Mouse (Mus musculus) forebrain, embryonic 13.5 days (tissue): Measurements from ENCODE around the gene Rhox1. TPM values are rescaled to one million over a fixed set of nuclear protein-coding genes. Genes with fewer than 3 reads are reported as not detected.
"Not testable (repeated sequence)": the region's sequence is repeated elsewhere in the genome, so short reads cannot be mapped to it uniquely, and the experiment has no call there.

Experiments
- ATAC-seq: fragments of 200-750 bp; cut with Nextera tagmentation; 2 replicates; pipeline ENCODE4 v1.8.0; 2017
- H3K27ac ChIP-seq: fragments of 300-500 bp; sonication (generic); 2 replicates; pipeline ENCODE4 v1.5.1; 2015; ENCODE audit warnings: inconsistent platforms, mild to moderate bottlenecking, moderate library complexity
- H3K27me3 ChIP-seq: fragments of 300-500 bp; sonication (generic); 2 replicates; pipeline ENCODE4 v1.6.1; 2015; ENCODE audit warnings: mild to moderate bottlenecking, inconsistent platforms
- H3K36me3 ChIP-seq: fragments of 300-500 bp; sonication (generic); 2 replicates; pipeline ENCODE4 v1.6.1; 2015; ENCODE audit warnings: mild to moderate bottlenecking, inconsistent platforms; ENCODE audit not compliant: poor library complexity, severe bottlenecking
- H3K4me1 ChIP-seq: fragments of 300-500 bp; sonication (generic); 2 replicates; pipeline ENCODE4 v1.6.1; 2015; ENCODE audit warnings: inconsistent platforms
- H3K4me2 ChIP-seq: fragments of 300-500 bp; sonication (generic); 2 replicates; pipeline ENCODE4 v1.6.1; 2015; ENCODE audit warnings: inconsistent platforms, mild to moderate bottlenecking, moderate library complexity
- H3K4me3 ChIP-seq: fragments of 300-500 bp; sonication (generic); 2 replicates; pipeline ENCODE4 v1.5.1; 2015; ENCODE audit warnings: mild to moderate bottlenecking, inconsistent platforms
- H3K9ac ChIP-seq: fragments of 300-500 bp; sonication (generic); 2 replicates; pipeline ENCODE4 v1.6.1; 2015; ENCODE audit warnings: mild to moderate bottlenecking, inconsistent platforms
- H3K9me3 ChIP-seq: fragments of 300-500 bp; sonication (generic); replicated peaks from 2 replicates; pipeline ENCODE4 v1.6.1; 2016; ENCODE audit warnings: inconsistent platforms
- WGBS: fragments of 180-500 bp; shearing (Covaris S2); methylation state at CpG from one replicate; pipeline ENCODE4 v1.1.7; 2015; 5-methylcytosine and 5-hydroxymethylcytosine counted together
- polyA plus RNA-seq: library from polyadenylated mRNA; unstranded; fragments of >200 nt; fragmentation: Nextera tagmentation; extraction: Ambion mirVana; gene quantifications from 2 replicates; pipeline ENCODE4 v1.2.1, GENCODE M21; 2015

Rhox1 gene
- polyA plus RNA-seq = not detected in 2 replicates

DNA sequence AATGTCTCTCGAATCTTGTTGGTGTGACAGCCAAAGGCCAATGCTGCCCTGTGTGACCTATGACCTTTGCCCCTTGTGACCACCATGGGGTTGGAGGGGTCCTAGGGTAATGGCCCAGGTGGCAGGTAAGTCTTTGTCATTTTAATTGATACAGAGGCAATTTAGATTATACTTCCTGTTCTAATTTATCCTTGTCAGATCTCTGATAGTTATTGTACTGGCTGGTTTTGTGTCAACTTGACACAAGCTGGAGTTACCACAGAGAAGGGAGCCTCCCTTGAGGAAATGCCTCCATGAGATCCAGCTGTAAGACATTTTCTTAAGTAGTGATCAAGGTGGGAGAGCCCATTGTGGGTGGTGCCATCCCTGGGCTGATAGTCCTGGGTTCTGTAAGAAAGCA lies at the start of gene Rhox1:
Gene Rhox1, minus strand, starts transcription at position 101 of the 400 bp plus-strand sequence.
- not testable (repeated sequence) for H3K27ac ChIP-seq, H3K9me3 ChIP-seq, H3K27me3 ChIP-seq, H3K9ac ChIP-seq, H3K36me3 ChIP-seq, H3K4me1 ChIP-seq, ATAC-seq, H3K4me3 ChIP-seq, H3K4me2 ChIP-seq
- WGBS = 80% methylated on average over 1 of the region's 1 CpGs

DNA sequence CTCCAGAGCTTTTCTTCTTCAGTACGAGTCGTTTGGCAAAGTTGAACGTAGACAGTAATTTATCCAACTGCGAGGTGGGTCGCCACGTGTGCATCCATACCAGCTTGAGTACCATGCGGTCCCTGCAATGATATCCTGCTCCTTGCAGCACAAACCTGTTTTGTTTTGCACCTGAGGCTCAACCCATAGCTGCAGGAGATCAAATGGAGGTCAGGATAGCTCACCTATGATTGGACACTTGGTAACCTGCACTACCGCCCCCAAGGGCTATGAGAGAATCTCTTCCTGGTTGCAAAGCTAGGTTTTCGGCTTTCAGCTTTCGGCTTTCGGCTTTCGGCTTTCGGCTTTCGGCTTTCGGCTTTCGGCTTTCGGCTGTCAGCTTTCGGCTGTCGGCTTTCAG lies 43.0 kb upstream of the Rhox1 start, which contains the start of gene Rhox4a:
Gene Rhox4a, plus strand, starts transcription at position 301 of the 400 bp plus-strand sequence.
- H3K9me3 ChIP-seq, H3K9ac ChIP-seq, H3K36me3 ChIP-seq, H3K27ac ChIP-seq, H3K4me2 ChIP-seq, ATAC-seq, H3K4me3 ChIP-seq, H3K4me1 ChIP-seq, H3K27me3 ChIP-seq: not testable (repeated sequence)
- 96% methylated on average over 11 of the region's 19 CpGs for WGBS

DNA sequence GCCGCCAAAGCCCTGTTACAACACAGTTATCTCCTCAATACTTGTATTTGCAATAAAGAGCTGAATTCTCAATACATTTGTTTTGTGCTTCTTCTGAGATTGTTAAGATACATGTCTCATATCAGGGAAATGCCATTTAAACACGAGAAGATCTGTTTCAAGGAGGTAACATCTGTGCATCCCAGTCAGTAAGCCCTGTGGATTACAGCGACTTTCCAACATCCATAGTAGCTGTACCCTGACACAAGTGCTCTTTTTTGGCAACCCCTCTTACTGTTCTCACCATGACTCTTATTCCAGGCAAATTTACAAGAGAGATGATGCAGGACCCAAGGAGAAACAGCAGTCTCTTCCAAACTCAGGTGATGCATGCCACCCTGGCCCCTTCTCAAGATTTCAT lies 27.6 kb upstream of the Rhox1 start, which contains the start of gene Rhox3a:
Gene Rhox3a, plus strand, starts transcription at position 301 of the 400 bp plus-strand sequence.
- H3K4me2 ChIP-seq, H3K9ac ChIP-seq, ATAC-seq, H3K36me3 ChIP-seq, H3K4me1 ChIP-seq, H3K4me3 ChIP-seq, H3K27ac ChIP-seq, H3K27me3 ChIP-seq, H3K9me3 ChIP-seq: not testable (repeated sequence)
- WGBS = 90% methylated on average over 1 of the region's 3 CpGs

DNA sequence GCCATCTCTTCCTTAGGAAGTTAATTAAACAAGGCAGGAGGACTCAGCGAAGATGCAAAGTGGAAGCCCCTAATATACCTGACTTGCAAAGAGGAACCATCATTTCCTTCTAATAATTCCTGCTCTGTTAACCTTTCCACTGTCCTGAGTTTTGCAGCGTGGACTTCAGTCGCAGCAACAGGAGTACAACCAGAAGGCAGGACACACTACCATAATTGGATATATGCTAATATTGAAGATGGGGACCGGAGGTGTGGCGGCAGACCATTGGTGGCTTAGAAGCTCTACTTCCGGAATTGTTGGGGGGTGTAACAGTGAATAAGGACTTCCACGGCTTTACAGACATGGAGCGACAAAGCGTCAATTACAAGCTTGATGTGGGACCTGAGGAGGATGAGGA lies 22.6 kb upstream of the Rhox1 start, which contains the start of gene Rhox2a:
Gene Rhox2a, plus strand, starts transcription at position 301 of the 400 bp plus-strand sequence.
- not testable (repeated sequence) for H3K4me1 ChIP-seq, H3K27ac ChIP-seq, H3K36me3 ChIP-seq, H3K9ac ChIP-seq, H3K27me3 ChIP-seq, H3K4me2 ChIP-seq, ATAC-seq, H3K4me3 ChIP-seq, H3K9me3 ChIP-seq
- 100% methylated on average over 2 of the region's 9 CpGs for WGBS

GRCm38 (mm10) chrX:37210941-37211340 lies 11.1 kb downstream of the Rhox1 start, which contains the start of gene Gm9:
Gene Gm9 (minus strand): TSS chrX:37211041.
- no peak for ATAC-seq
- Histone ChIP-seq H3K9ac (no peak within 1 kb of the TSS), H3K36me3 (no peaks in the 10 kb centered on the region), H3K27ac (no peak within 1 kb of the TSS), H3K27me3 (no peaks in the 10 kb centered on the region), H3K9me3 (no peaks in the 10 kb centered on the region), H3K4me3 (no peak within 1 kb of the TSS), H3K4me2 (no peak within 1 kb of the TSS), H3K4me1 (no peaks in the 10 kb centered on the region)
- 90% methylated on average over 10 of the region's 10 CpGs for WGBS

GRCm38 (mm10) chrX:37198676-37199075 lies 23.4 kb downstream of the Rhox1 start:
- H3K4me2 ChIP-seq = no peak overlapping the region
- no peak overlapping the region for H3K27ac ChIP-seq
- H3K27me3 ChIP-seq = no peaks in the 10 kb centered on the region
- H3K4me1 ChIP-seq = no peaks in the 10 kb centered on the region
- ATAC-seq = no peak
- no peak overlapping the region for H3K4me3 ChIP-seq
- H3K36me3 ChIP-seq = no peaks in the 10 kb centered on the region
- 74% methylated on average over 8 of the region's 8 CpGs for WGBS
- no peak overlapping the region for H3K9ac ChIP-seq
- H3K9me3 ChIP-seq = no peaks in the 10 kb centered on the region

DNA sequence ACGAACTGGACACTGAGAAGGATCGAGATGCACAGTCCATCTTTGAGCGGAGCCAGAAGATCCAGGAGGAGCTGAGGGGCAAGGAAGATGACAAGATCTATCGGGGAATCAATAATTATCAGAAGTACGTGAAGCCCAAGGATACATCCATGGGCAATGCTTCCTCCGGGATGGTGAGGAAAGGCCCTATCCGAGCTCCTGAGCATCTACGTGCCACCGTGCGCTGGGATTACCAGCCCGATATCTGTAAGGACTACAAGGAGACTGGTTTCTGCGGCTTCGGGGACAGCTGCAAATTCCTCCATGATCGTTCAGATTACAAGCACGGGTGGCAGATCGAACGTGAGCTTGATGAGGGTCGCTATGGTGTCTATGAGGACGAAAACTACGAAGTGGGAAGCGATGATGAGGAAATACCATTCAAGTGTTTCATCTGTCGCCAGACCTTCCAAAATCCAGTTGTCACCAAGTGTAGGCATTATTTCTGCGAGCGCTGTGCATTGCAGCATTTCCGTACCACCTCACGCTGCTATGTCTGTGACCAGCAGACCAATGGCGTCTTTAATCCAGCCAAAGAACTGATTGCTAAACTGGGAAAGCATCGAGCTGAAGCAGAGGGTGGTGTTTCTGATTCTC lies 30.2 kb downstream of the Rhox1 start:
- Histone ChIP-seq H3K4me2 (peak overlapping the region; percentile 63), H3K36me3 (0 out of 2 replicates have a peak, but pooled peaks cover 3% of the 10 kb centered on the region), H3K27ac (peak overlapping the region; percentile 48; the same call in 1 of the 2 replicates), H3K27me3 (no peaks in the 10 kb centered on the region), H3K9ac (peak overlapping the region; percentile 65), H3K4me1 (peaks cover 3% of the 10 kb centered on the region; the same call in 1 of the 2 replicates), H3K4me3 (peak overlapping the region; percentile 53), H3K9me3 (no peaks in the 10 kb centered on the region)
- WGBS = 20% methylated on average over 28 of the region's 28 CpGs
- peak; percentile 46 for ATAC-seq

DNA sequence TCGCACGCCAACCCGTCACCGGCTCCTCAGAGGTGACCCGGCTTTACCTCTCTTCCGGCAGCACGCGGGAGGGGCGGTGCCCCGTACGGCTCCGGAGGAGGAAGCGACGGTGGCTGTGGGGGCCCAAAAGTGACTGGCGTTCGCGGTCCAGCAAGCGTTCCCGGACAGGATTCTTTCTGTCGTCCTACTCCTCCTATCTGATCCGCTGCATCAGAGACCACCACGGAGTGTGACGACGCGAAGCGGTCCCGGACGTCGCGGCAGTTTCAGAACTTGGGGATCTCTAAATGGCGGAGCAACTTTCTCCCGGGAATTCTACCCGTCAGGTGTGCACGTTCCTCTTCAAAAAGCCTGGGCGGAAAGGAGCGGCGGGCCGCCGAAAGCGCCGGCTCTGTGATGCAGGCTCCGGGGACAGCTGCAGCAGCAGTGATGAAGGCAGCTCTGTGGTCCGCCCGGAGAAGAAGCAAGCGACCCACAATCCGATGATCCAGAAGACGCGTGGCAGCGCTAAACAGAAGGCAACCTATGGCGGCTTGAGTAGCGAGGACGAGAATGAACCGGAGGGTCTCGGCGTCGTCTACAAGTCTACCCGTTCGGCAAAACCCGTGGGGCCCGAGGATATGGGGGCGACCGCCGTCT lies 30.8 kb downstream of the Rhox1 start, which contains the start of the genes Ndufa1 and Rnf113a1:
Gene Ndufa1, minus strand, starts transcription at position 59 of the 639 bp plus-strand sequence.
Gene Rnf113a1, plus strand, starts transcription at position 141 of the 639 bp plus-strand sequence.
- Histone ChIP-seq H3K9ac (peak within 1 kb of the TSS; percentile 65), H3K27me3 (no peaks in the 10 kb centered on the region), H3K27ac (peak within 1 kb of the TSS; percentile 48; the same call in 1 of the 2 replicates), H3K4me2 (peak within 1 kb of the TSS; percentile 63), H3K4me3 (peak within 1 kb of the TSS; percentile 53), H3K4me1 (peaks cover 3% of the 10 kb centered on the region; the same call in 1 of the 2 replicates), H3K9me3 (no peaks in the 10 kb centered on the region), H3K36me3 (0 out of 2 replicates have a peak, but pooled peaks cover 3% of the 10 kb centered on the region)
- 20% methylated on average over 61 of the region's 63 CpGs for WGBS
- peak; percentile 93 for ATAC-seq

GRCm38 (mm10) chrX:37190755-37191104 lies 31.3 kb downstream of the Rhox1 start:
- peak overlapping the region; percentile 65 for H3K9ac ChIP-seq
- H3K36me3 ChIP-seq = 0 out of 2 replicates have a peak, but pooled peaks cover 3% of the 10 kb centered on the region
- peak overlapping the region; percentile 63 for H3K4me2 ChIP-seq
- H3K9me3 ChIP-seq = no peaks in the 10 kb centered on the region
- H3K4me1 ChIP-seq = peaks cover 3% of the 10 kb centered on the region; the same call in 1 of the 2 replicates
- WGBS = 15% methylated on average over 19 of the region's 20 CpGs
- no peaks in the 10 kb centered on the region for H3K27me3 ChIP-seq
- no peak overlapping the region for H3K27ac ChIP-seq
- ATAC-seq = no peak
- peak overlapping the region; percentile 53 for H3K4me3 ChIP-seq

GRCm38 (mm10) chrX:37184401-37184800 lies 37.7 kb downstream of the Rhox1 start:
- not testable (repeated sequence) for H3K4me2 ChIP-seq, H3K9me3 ChIP-seq, H3K27ac ChIP-seq, H3K4me3 ChIP-seq, H3K36me3 ChIP-seq, H3K4me1 ChIP-seq, ATAC-seq, H3K9ac ChIP-seq, H3K27me3 ChIP-seq
- 62% methylated on average over 6 of the region's 8 CpGs for WGBS

DNA sequence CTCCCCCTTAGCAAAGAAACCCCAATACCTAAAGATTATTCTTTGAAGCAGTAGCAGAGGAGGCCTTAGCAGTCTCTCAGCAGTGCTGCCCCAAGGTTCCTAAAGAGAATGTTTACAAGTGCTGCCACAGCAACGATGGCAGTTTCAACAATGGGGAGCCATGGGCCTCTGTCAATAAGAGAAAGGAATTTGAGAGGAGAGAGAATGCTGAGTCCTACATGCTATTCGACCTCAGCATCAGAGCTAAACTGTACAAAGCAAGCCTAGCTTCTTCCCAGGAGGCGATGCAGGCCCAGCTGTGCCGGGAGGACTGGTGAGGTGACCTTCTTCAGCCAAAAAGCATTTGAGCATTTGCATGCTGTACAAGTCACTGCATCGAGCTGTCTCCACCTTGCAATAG lies 53.3 kb downstream of the Rhox1 start, which contains the start of gene Akap14:
Gene Akap14, minus strand, starts transcription at position 101 of the 400 bp plus-strand sequence.
- Histone ChIP-seq H3K4me1 (no peaks in the 10 kb centered on the region), H3K9ac (no peak within 1 kb of the TSS), H3K27me3 (no peaks in the 10 kb centered on the region), H3K9me3 (no peaks in the 10 kb centered on the region), H3K4me2 (no peak within 1 kb of the TSS), H3K27ac (no peak within 1 kb of the TSS), H3K4me3 (no peak within 1 kb of the TSS), H3K36me3 (no peaks in the 10 kb centered on the region)
- WGBS = 40% methylated on average over 5 of the region's 5 CpGs
- ATAC-seq = no peak

DNA sequence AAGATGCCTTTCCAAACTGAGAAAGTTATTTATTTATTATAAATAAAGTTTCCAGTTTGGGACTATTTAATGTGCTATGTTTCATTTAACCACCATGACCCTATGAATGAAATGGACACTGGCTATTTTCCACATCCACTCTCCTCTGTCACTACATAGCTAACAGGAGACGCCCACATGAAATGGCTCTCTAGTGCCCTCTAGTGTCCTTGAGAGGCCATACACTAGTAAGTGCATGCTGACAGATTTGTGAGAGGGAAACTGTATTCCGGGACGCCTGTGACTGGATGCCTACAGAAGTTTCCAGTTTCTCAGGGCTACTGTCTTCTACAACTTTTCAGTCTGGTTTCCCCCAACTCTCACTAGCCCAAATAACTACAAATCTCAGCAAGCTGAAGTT lies 55.0 kb downstream of the Rhox1 start:
- WGBS = 34% methylated on average over 3 of the region's 3 CpGs
- ATAC-seq = no peak
- Histone ChIP-seq H3K4me2 (no peak overlapping the region), H3K4me1 (no peaks in the 10 kb centered on the region), H3K9ac (no peak overlapping the region), H3K4me3 (no peak overlapping the region), H3K27ac (no peak overlapping the region), H3K9me3 (no peaks in the 10 kb centered on the region), H3K36me3 (no peaks in the 10 kb centered on the region), H3K27me3 (no peaks in the 10 kb centered on the region)
